Mouse (Mus musculus) embryonic facial prominence, embryonic 15.5 days (tissue): ENCODE results near the gene Olfr365. TPM values are rescaled to one million over a fixed set of nuclear protein-coding genes. Genes with fewer than 3 reads are reported as not detected.

Source experiments
- ATAC-seq: fragments of 200-750 bp; cut with Nextera tagmentation; 2 replicates; pipeline ENCODE4 v1.8.0; 2017; ENCODE audit warnings: low read depth, moderate TSS enrichment; ENCODE audit not compliant: insufficient number of reproducible peaks, low FRiP score, low TSS enrichment
- H3K27ac ChIP-seq: fragments of 300-500 bp; sonication (generic); replicated peaks from 2 replicates; pipeline ENCODE4 v1.5.1; 2015; ENCODE audit warnings: mild to moderate bottlenecking, inconsistent platforms
- H3K27me3 ChIP-seq: fragments of 300-500 bp; sonication (generic); 2 replicates; pipeline ENCODE4 v1.6.1; 2015; ENCODE audit warnings: inconsistent platforms
- H3K36me3 ChIP-seq: fragments of 300-500 bp; sonication (generic); 2 replicates; pipeline ENCODE4 v1.6.1; 2015; ENCODE audit warnings: mild to moderate bottlenecking, inconsistent platforms
- H3K4me1 ChIP-seq: fragments of 300-500 bp; sonication (generic); 2 replicates; pipeline ENCODE4 v1.6.1; 2015; ENCODE audit warnings: inconsistent platforms
- H3K4me2 ChIP-seq: fragments of 300-500 bp; sonication (generic); replicated peaks from 2 replicates; pipeline ENCODE4 v1.6.1; 2015; ENCODE audit warnings: mild to moderate bottlenecking, inconsistent platforms
- H3K4me3 ChIP-seq: fragments of 300-500 bp; sonication (generic); replicated peaks from 2 replicates; pipeline ENCODE4 v1.5.1; 2015; ENCODE audit warnings: mild to moderate bottlenecking, inconsistent platforms
- H3K9ac ChIP-seq: fragments of 300-500 bp; sonication (generic); 2 replicates; pipeline ENCODE4 v1.6.1; 2015; ENCODE audit warnings: inconsistent platforms
- H3K9me3 ChIP-seq: fragments of 300-500 bp; sonication (generic); replicated peaks from 2 replicates; pipeline ENCODE4 v1.6.1; 2016; ENCODE audit warnings: inconsistent platforms
- WGBS: fragments of 180-500 bp; shearing (Covaris S2); methylation state at CpG from one replicate; pipeline ENCODE4 v1.1.7; 2015; 5-methylcytosine and 5-hydroxymethylcytosine counted together
- polyA plus RNA-seq: library from polyadenylated mRNA; unstranded; fragments of >200 nt; fragmentation: Nextera tagmentation; extraction: Ambion mirVana; gene quantifications from 2 replicates; pipeline ENCODE4 v1.2.1, GENCODE M21; 2015

The Olfr365 gene
- polyA plus RNA-seq = not detected in 2 replicates

GRCm38 (mm10) chr2:37187898-37188297, at the start of gene Olfr365:
TSS of gene Olfr365 (plus strand) at chr2:37188198.
- Histone ChIP-seq H3K36me3 (no peaks in the 10 kb centered on the region), H3K4me1 (no peaks in the 10 kb centered on the region), H3K9me3 (no peaks in the 10 kb centered on the region; the same call in 1 of the 2 replicates), H3K4me2 (no peak within 1 kb of the TSS), H3K9ac (no peak within 1 kb of the TSS), H3K27ac (no peak within 1 kb of the TSS), H3K27me3 (no peaks in the 10 kb centered on the region), H3K4me3 (no peak within 1 kb of the TSS)
- no peak for ATAC-seq
- 72% methylated on average over 3 of the region's 3 CpGs for WGBS

GRCm38 (mm10) chr2:37139022-37139421, 49.0 kb upstream of the Olfr365 start, which contains the start of gene Olfr364-ps1:
TSS of gene Olfr364-ps1 (plus strand) at chr2:37139322.
- WGBS = 84% methylated on average over 3 of the region's 3 CpGs
- Histone ChIP-seq H3K9ac (no peak within 1 kb of the TSS), H3K4me3 (no peak within 1 kb of the TSS), H3K9me3 (no peaks in the 10 kb centered on the region), H3K27ac (no peak within 1 kb of the TSS), H3K36me3 (no peaks in the 10 kb centered on the region), H3K27me3 (no peaks in the 10 kb centered on the region), H3K4me1 (no peaks in the 10 kb centered on the region), H3K4me2 (no peak within 1 kb of the TSS)
- no peak for ATAC-seq

GRCm38 (mm10) chr2:37211274-37211673, 23.3 kb downstream of the Olfr365 start, which contains the start of gene Olfr366:
TSS of gene Olfr366 (plus strand) at chr2:37211574.
- H3K9ac ChIP-seq = no peak within 1 kb of the TSS
- H3K27ac ChIP-seq = no peak within 1 kb of the TSS
- no peaks in the 10 kb centered on the region for H3K4me1 ChIP-seq
- no peaks in the 10 kb centered on the region for H3K27me3 ChIP-seq
- H3K4me3 ChIP-seq = no peak within 1 kb of the TSS
- no peaks in the 10 kb centered on the region for H3K9me3 ChIP-seq
- no peaks in the 10 kb centered on the region for H3K36me3 ChIP-seq
- H3K4me2 ChIP-seq = no peak within 1 kb of the TSS
- ATAC-seq = no peak

Other genes starting within 250 kb of the Olfr365 start
- gene Olfr357, start 194.4 kb upstream of the Olfr365 start, polyA plus RNA-seq = not detected in 2 replicates
- 0.03 and 0.05 TPM in 2 replicates for gene Olfr358, start 178.9 kb upstream of the Olfr365 start, polyA plus RNA-seq
- gene Olfr360, start 122.5 kb upstream of the Olfr365 start, polyA plus RNA-seq = 0.12 TPM in 1 of 2 replicates, not detected in the other
- gene Olfr361, start 98.9 kb upstream of the Olfr365 start, polyA plus RNA-seq = not detected in 2 replicates
- not detected in 2 replicates for gene Olfr362, start 70.3 kb upstream of the Olfr365 start, polyA plus RNA-seq
- gene Olfr364-ps1, start 48.9 kb upstream of the Olfr365 start, polyA plus RNA-seq = not detected in 2 replicates
- gene Olfr366, start 23.4 kb downstream of the Olfr365 start, polyA plus RNA-seq = not detected in 2 replicates
- gene Olfr368, start 138.3 kb downstream of the Olfr365 start, polyA plus RNA-seq = 0.27 and 0.43 TPM in 2 replicates
- gene Pdcl, start 171.1 kb downstream of the Olfr365 start, polyA plus RNA-seq = 38.3 TPM in 2 replicates
- 14.4 and 15.0 TPM in 2 replicates for gene Rc3h2, start 234.7 kb downstream of the Olfr365 start, polyA plus RNA-seq